Mouse (Mus musculus) midbrain, postnatal 0 days (tissue): ENCODE measurements around the gene Olfr224. TPM values are rescaled to one million over a fixed set of nuclear protein-coding genes. Genes with fewer than 3 reads are reported as not detected.
A peak's percentile ranks its signal among the peaks of the same experiment; 100 is the strongest.

Source experiments
- ATAC-seq: fragments of 200-750 bp; cut with Nextera tagmentation; 2 replicates; pipeline ENCODE4 v1.8.0; 2017; ENCODE audit warnings: moderate number of reproducible peaks, mild to moderate bottlenecking, moderate TSS enrichment, moderate library complexity; ENCODE audit not compliant: low FRiP score
- DNase-seq: peaks from one replicate; pipeline ENCODE4 v3.0.0-alpha.2; 2015; ENCODE audit warnings: low spot score
- H3K27ac ChIP-seq: fragments of 300-500 bp; sonication (generic); 2 replicates; pipeline ENCODE4 v1.5.1; 2014; ENCODE audit warnings: low read depth, mild to moderate bottlenecking, low read length, mixed read lengths
- H3K27me3 ChIP-seq: fragments of 300-500 bp; sonication (generic); 2 replicates; pipeline ENCODE4 v1.6.1; 2014; ENCODE audit warnings: low read length, control low read depth, mixed read lengths; ENCODE audit not compliant: insufficient read depth
- H3K36me3 ChIP-seq: fragments of 300-500 bp; sonication (generic); 2 replicates; pipeline ENCODE4 v1.6.1; 2014; ENCODE audit warnings: low read length, control low read depth, mixed read lengths; ENCODE audit not compliant: insufficient read depth
- H3K4me1 ChIP-seq: fragments of 300-500 bp; sonication (generic); 2 replicates; pipeline ENCODE4 v1.6.1; 2014; ENCODE audit warnings: mild to moderate bottlenecking, control low read depth, antibody characterized with exemption, low read length, mixed read lengths; ENCODE audit not compliant: insufficient read depth
- H3K4me2 ChIP-seq: fragments of 300-500 bp; sonication (generic); 2 replicates; pipeline ENCODE4 v1.6.1; 2014; ENCODE audit warnings: low read depth, mild to moderate bottlenecking, low read length, mixed read lengths; ENCODE audit not compliant: poor library complexity, severe bottlenecking
- H3K4me3 ChIP-seq: fragments of 300-500 bp; sonication (generic); 2 replicates; pipeline ENCODE4 v1.5.1; 2014; ENCODE audit warnings: low read depth, mild to moderate bottlenecking, low read length, moderate library complexity
- H3K9ac ChIP-seq: fragments of 300-500 bp; sonication (generic); replicated peaks from 2 replicates; pipeline ENCODE4 v1.6.1; 2014; ENCODE audit warnings: mild to moderate bottlenecking, low read length, moderate library complexity, mixed read lengths; ENCODE audit not compliant: poor library complexity, severe bottlenecking
- H3K9me3 ChIP-seq: fragments of 300-500 bp; sonication (generic); 2 replicates; pipeline ENCODE4 v1.6.1; 2016; ENCODE audit warnings: low read length, control low read depth
- CTCF ChIP-seq: IDR thresholded peaks from 2 replicates; pipeline ENCODE4 v1.5.1; 2016; ENCODE audit warnings: antibody characterized with exemption, mild to moderate bottlenecking
- WGBS: fragments of 180-500 bp; shearing (Covaris S2); extraction: QIAGEN DNeasy Blood & Tissue Kit; methylation state at CpG from one replicate; pipeline ENCODE4 v1.1.7; 2014; 5-methylcytosine and 5-hydroxymethylcytosine counted together
- polyA plus RNA-seq: library from polyadenylated mRNA; unstranded; fragments of >200 nt; fragmentation: Nextera tagmentation; extraction: Ambion mirVana; gene quantifications from 2 replicates; pipeline ENCODE4 v1.2.1, GENCODE M21; 2015
- total RNA-seq: library from RNA; depleted of rRNA; stranded (reverse); fragments of >200 nt; gene quantifications from 2 replicates; pipeline ENCODE4 v1.2.3, GENCODE M21; 2014

Olfr224 gene
- total and polyA plus RNA-seq, 2 experiments from 2014 or later = not detected

DNA sequence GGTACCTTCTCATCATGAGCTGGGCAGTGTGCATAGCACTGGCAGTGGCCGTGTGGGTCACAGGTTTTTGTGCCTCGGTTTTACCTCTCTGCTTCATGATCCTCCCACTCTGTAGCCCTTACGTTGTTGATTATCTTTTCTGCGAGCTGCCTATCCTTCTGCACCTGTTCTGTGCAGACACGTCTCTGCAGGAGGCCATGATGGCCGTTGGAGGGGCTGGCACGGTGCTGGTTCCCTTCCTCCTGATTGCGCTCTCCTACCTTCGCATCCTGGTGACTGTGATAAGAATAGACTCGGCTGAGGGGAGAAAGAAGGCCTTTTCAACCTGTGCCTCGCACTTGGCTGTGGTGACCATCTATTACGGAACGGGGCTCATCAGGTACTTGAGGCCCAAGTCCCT is 27.5 kb upstream of the Olfr224 start:
- WGBS = 85% methylated on average over 13 of the region's 13 CpGs
- no peak for TF ChIP-seq CTCF

DNA sequence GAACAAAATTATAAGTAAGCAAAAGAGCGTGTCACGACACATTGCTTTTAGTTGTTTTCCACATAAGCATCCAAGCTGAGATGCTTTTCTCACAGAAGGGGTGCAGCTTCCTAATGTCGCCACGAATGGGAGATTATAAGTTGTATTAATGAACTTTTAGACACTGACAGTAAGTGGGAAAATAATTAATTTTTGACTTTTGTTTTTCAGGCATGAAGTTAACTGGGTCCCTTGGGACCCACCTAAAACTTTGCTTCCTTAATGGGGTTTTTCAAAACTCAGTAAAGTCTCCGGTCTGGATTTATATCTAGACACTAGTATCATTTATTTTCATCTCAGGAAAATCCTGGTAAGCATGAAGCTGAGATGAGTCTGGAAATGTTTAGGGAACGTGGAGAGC is 24.5 kb upstream of the Olfr224 start, which contains the start of gene Olfr324:
Olfr324 (plus strand) TSS at position 301 of the 400 bp plus-strand sequence.
- Histone ChIP-seq H3K27me3 (no peaks in the 10 kb centered on the region), H3K9ac (no peak within 1 kb of the TSS), H3K27ac (no peak within 1 kb of the TSS), H3K9me3 (no peaks in the 10 kb centered on the region), H3K36me3 (no peaks in the 10 kb centered on the region), H3K4me2 (no peak within 1 kb of the TSS), H3K4me3 (no peak within 1 kb of the TSS), H3K4me1 (no peaks in the 10 kb centered on the region)
- no peak for DNase-seq
- WGBS = 84% methylated on average over 6 of the region's 6 CpGs
- TF ChIP-seq CTCF = no peak
- no peak for ATAC-seq

More for the DNA sequence above, 27.5 kb upstream of the Olfr224 start:
- ATAC-seq = no peak
- H3K36me3 ChIP-seq = no peaks in the 10 kb centered on the region
- H3K9ac ChIP-seq = no peak overlapping the region
- no peaks in the 10 kb centered on the region for H3K9me3 ChIP-seq
- no peak overlapping the region for H3K4me3 ChIP-seq
- no peaks in the 10 kb centered on the region for H3K27me3 ChIP-seq
- H3K4me1 ChIP-seq = no peaks in the 10 kb centered on the region
- DNase-seq = no peak
- H3K4me2 ChIP-seq = no peak overlapping the region
- H3K27ac ChIP-seq = no peak overlapping the region

GRCm38 (mm10) chr11:58588620-58589250 is 18.4 kb upstream of the Olfr224 start:
- Histone ChIP-seq H3K9ac (no peak overlapping the region), H3K4me1 (no peaks in the 10 kb centered on the region), H3K9me3 (no peaks in the 10 kb centered on the region), H3K4me2 (no peak overlapping the region), H3K36me3 (no peaks in the 10 kb centered on the region), H3K4me3 (no peak overlapping the region), H3K27ac (no peak overlapping the region), H3K27me3 (no peaks in the 10 kb centered on the region)
- DNase-seq = peak; percentile 46
- TF ChIP-seq CTCF = no peak
- no peak for ATAC-seq
- WGBS = 67% methylated on average over 3 of the region's 3 CpGs

DNA sequence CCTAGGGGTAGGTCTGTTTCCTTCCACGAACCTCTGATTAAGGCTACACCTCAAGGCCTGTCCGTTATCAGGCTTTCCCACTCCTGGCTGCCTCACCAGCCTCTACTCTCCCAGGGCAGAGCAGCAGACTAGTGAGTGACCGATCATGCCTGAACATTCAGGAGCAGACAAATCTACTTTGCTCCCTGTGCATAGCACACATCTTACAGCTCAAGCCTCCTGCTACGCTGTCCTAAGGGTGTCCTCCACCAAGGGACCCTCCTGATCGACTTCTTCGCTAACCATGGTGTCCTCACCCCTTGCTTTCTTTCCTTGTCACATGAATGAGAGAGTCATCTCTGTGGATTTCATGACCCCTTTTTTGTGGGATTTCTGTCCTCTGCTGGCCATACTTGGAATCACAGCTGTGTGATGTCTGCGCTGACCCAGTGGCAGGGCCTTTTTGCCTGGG is 17.6 kb upstream of the Olfr224 start:
- Histone ChIP-seq H3K36me3 (no peaks in the 10 kb centered on the region), H3K4me2 (no peak overlapping the region), H3K9me3 (no peaks in the 10 kb centered on the region), H3K27ac (no peak overlapping the region), H3K27me3 (no peaks in the 10 kb centered on the region), H3K4me1 (no peaks in the 10 kb centered on the region), H3K4me3 (no peak overlapping the region), H3K9ac (no peak overlapping the region)
- TF ChIP-seq CTCF = peak; percentile 79
- ATAC-seq = no peak
- peak; percentile 4 for DNase-seq
- WGBS = 60% methylated on average over 7 of the region's 7 CpGs

DNA sequence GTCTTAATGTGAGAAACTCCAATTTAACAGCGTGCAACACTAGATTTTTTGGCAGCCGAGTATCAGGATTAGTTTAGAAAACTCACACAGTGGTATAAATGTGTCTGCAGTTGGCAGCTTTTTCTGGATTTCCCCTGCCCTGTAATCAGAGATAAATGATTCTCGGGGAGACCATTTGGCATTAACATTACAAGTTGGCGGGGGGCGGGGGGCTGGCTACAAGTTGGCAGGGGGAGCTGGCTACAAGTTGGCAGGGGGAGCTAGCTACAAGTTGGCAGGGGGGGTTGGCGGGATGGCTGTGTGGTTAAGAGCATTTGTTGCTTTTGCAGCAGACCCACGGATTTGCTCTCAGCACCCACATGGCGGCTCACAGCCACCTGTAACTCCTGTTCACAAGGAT is 8.3 kb upstream of the Olfr224 start:
- Histone ChIP-seq H3K36me3 (no peaks in the 10 kb centered on the region), H3K9me3 (no peaks in the 10 kb centered on the region), H3K4me2 (no peak overlapping the region), H3K4me3 (no peak overlapping the region), H3K27ac (no peak overlapping the region), H3K9ac (no peak overlapping the region), H3K27me3 (no peaks in the 10 kb centered on the region), H3K4me1 (no peaks in the 10 kb centered on the region)
- no peak for TF ChIP-seq CTCF
- peak; percentile 59 for DNase-seq
- no peak for ATAC-seq
- WGBS = 69% methylated on average over 8 of the region's 8 CpGs

DNA sequence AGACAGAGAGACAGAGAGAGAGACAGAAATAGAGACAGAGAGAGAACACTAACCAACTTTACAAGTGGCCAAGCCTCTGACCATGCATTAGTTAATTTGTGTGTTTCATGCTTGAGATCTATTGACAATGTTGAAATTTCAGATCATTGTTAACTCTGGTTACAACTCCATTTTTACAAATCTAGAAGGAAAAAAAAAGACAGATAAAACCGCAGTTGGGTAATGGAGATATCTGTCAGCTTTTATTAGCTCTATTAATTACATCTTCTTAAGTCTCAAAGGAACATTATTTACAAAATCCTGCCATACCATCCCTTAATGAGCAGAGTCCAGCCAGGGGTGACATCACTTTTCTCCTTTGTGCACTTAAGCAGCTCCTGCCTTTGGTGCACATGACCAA is 7.1 kb upstream of the Olfr224 start, which contains the start of gene Olfr325:
Olfr325 (plus strand) TSS at position 301 of the 400 bp plus-strand sequence.
- DNase-seq = no peak
- 75% methylated on average over 1 of the region's 1 CpGs for WGBS

More for the DNA sequence above, 7.1 kb upstream of the Olfr224 start, which contains the start of gene Olfr325:
- no peaks in the 10 kb centered on the region for H3K4me1 ChIP-seq
- H3K4me2 ChIP-seq = no peak within 1 kb of the TSS
- no peaks in the 10 kb centered on the region for H3K36me3 ChIP-seq
- H3K27me3 ChIP-seq = no peaks in the 10 kb centered on the region
- H3K27ac ChIP-seq = no peak within 1 kb of the TSS
- no peak for ATAC-seq
- no peak within 1 kb of the TSS for H3K9ac ChIP-seq
- no peaks in the 10 kb centered on the region for H3K9me3 ChIP-seq
- no peak for TF ChIP-seq CTCF
- H3K4me3 ChIP-seq = no peak within 1 kb of the TSS
